Mouse (Mus musculus): ENCODE data around the gene Cgref1. TPM values are rescaled to one million over a fixed set of nuclear protein-coding genes. Genes with fewer than 3 reads are reported as not detected.
A peak's percentile ranks its signal among the peaks of the same experiment; 100 is the strongest.

Cgref1 gene
- polyA plus RNA-seq, 2 experiments: 4.2 to 5.4 TPM

- Histone ChIP-seq H3K4me2 (ENCODE audit: low read depth) (peak overlapping the region; percentile 83), H3K27ac (no peak overlapping the region), H3K4me1 (replicated peaks; ENCODE audit: control insufficient read depth in 2 of 2, insufficient read depth in 2 of 2, low read length in 1 of 2) (peaks cover 6 to 16% of the 10 kb centered on the region in 2 experiments), H3K9me3 (ENCODE audit: control insufficient read depth, low read length) (no peaks in the 10 kb centered on the region), H3K9ac (replicated peaks) (no peak overlapping the region), H3K36me3 (replicated peaks; ENCODE audit: control insufficient read depth, insufficient read depth, low read depth) (peaks cover 30% of the 10 kb centered on the region), H3K4me3 (ENCODE audit: insufficient read depth in 1 of 2, low read depth in 2 of 2, low read length in 2 of 2) (no peak overlapping the region), H3K27me3 (ENCODE audit: control insufficient read depth, insufficient read depth, low read length) (no peaks in the 10 kb centered on the region)
- ATAC-seq (ENCODE audit: insufficient read depth): no peak
- no peak for DNase-seq (ENCODE audit: low read depth in 3 of 3, low spot score in 3 of 3)
- TF ChIP-seq EP300 (IDR thresholded peaks at IDR 0.05; ENCODE audit: low read depth) (no peak), CTCF (IDR thresholded peaks at IDR 0.05; ENCODE audit: low read depth) (no peak)
- WGBS (ENCODE audit: insufficient replicate concordance): 82% methylated on average over 6 of the region's 6 CpGs
These were observed 12.5 kb upstream of the Cgref1 start for GRCm38 (mm10) chr5:30957891-30958290.

DNA sequence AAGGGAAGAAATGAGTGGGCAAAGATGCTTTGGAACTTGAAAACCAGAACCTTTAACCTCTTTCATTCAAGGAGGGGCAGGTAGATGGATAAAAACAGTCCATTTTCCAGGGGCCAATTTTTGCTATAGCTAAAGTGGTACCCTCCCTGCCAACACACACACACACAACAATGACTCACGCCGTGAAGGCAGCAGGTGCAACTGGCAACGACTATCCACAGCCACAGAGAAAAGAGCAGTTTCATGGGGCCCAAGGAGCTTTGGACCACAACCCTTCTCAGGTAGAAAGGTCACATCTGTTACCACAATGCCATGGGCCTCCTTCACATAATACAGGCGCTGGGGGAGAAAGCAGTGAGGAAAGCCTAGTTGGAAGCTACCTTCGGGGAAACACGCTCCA, 10.4 kb upstream of the Cgref1 start:
- 85% methylated on average over 6 of the region's 6 CpGs for WGBS (ENCODE audit: insufficient replicate concordance)
- DNase-seq (ENCODE audit: low read depth in 3 of 3, low spot score in 3 of 3): no peak

DNA sequence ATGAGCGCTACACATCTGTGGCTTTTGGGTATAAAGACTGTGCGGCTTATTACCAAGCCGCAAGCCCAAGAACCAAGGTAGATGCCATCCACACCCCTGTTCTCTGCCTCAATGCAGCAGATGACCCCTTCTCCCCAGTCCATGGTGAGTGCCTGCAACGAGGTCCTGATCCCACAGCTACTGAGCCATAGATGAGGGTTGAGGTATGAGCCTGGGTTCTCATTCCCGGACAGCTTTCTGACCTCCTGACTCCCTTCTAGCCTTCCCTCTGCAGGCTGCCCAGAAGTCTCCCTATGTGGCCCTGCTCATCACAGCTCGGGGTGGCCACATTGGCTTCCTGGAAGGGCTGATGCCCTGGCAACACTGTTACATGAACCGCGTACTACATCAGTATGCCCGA, 9.2 kb upstream of the Cgref1 start:
- H3K36me3 ChIP-seq (replicated peaks; ENCODE audit: control insufficient read depth, insufficient read depth, low read depth): peaks cover 30% of the 10 kb centered on the region
- ATAC-seq (ENCODE audit: insufficient read depth) (no peak), DNase-seq (ENCODE audit: low read depth in 3 of 3, low spot score in 3 of 3) (no peak)
- no peak overlapping the region for H3K9ac ChIP-seq (replicated peaks)
- H3K27me3 ChIP-seq (ENCODE audit: control insufficient read depth, insufficient read depth, low read length): no peaks in the 10 kb centered on the region
- 85% methylated on average over 9 of the region's 9 CpGs for WGBS (ENCODE audit: insufficient replicate concordance)
- H3K4me3 ChIP-seq (ENCODE audit: insufficient read depth in 1 of 2, low read depth in 2 of 2, low read length in 2 of 2): no peak overlapping the region
- no peak overlapping the region for H3K4me2 ChIP-seq (ENCODE audit: low read depth)
- no peaks in the 10 kb centered on the region for H3K9me3 ChIP-seq (ENCODE audit: control insufficient read depth, low read length)
- no peak for TF ChIP-seq CTCF (IDR thresholded peaks at IDR 0.05; ENCODE audit: low read depth)
- no peak for TF ChIP-seq EP300 (IDR thresholded peaks at IDR 0.05; ENCODE audit: low read depth)
- no peak overlapping the region for H3K27ac ChIP-seq
- peaks cover 9 to 16% of the 10 kb centered on the region in 2 experiments for H3K4me1 ChIP-seq (replicated peaks; ENCODE audit: control insufficient read depth in 2 of 2, insufficient read depth in 2 of 2, low read length in 1 of 2)

More for the DNA sequence above, 10.4 kb upstream of the Cgref1 start:
- no peak overlapping the region for H3K4me2 ChIP-seq (ENCODE audit: low read depth)
- no peak for ATAC-seq (ENCODE audit: insufficient read depth)
- H3K9me3 ChIP-seq (ENCODE audit: control insufficient read depth, low read length): no peaks in the 10 kb centered on the region
- H3K4me3 ChIP-seq (ENCODE audit: insufficient read depth in 1 of 2, low read depth in 2 of 2, low read length in 2 of 2): no peak overlapping the region
- H3K36me3 ChIP-seq (replicated peaks; ENCODE audit: control insufficient read depth, insufficient read depth, low read depth): peaks cover 30% of the 10 kb centered on the region
- H3K9ac ChIP-seq (replicated peaks): no peak overlapping the region
- no peak overlapping the region for H3K27ac ChIP-seq
- no peak for TF ChIP-seq CTCF (IDR thresholded peaks at IDR 0.05; ENCODE audit: low read depth)
- TF ChIP-seq EP300 (IDR thresholded peaks at IDR 0.05; ENCODE audit: low read depth): no peak
- no peaks in the 10 kb centered on the region for H3K27me3 ChIP-seq (ENCODE audit: control insufficient read depth, insufficient read depth, low read length)
- H3K4me1 ChIP-seq (replicated peaks; ENCODE audit: control insufficient read depth in 2 of 2, insufficient read depth in 2 of 2, low read length in 1 of 2): peaks cover 9 to 18% of the 10 kb centered on the region in 2 experiments

DNA sequence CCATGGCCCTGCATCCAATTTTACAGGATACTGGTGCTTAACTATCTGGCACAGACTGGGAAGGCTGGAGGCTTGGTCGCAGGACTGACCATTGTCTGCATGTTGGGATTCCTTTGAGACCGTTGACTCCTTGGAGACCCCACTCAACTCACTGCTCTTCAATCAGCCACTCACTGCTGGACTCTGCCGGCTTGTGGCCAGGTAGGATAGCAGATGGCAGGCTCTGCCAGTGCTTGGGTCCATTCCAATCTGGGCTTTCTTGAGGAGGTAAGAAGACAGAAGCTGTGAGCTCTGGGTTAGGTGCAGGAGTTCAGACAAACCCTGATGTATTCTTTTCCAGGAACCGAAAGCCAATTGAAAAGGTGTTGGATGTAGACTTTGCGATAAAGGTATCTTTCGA, 8.7 kb upstream of the Cgref1 start:
- H3K27ac ChIP-seq: no peak overlapping the region
- peaks cover 11 to 18% of the 10 kb centered on the region in 2 experiments for H3K4me1 ChIP-seq (replicated peaks; ENCODE audit: control insufficient read depth in 2 of 2, insufficient read depth in 2 of 2, low read length in 1 of 2)
- H3K36me3 ChIP-seq (replicated peaks; ENCODE audit: control insufficient read depth, insufficient read depth, low read depth): peaks cover 30% of the 10 kb centered on the region
- no peak for TF ChIP-seq CTCF (IDR thresholded peaks at IDR 0.05; ENCODE audit: low read depth)
- TF ChIP-seq EP300 (IDR thresholded peaks at IDR 0.05; ENCODE audit: low read depth): no peak
- H3K27me3 ChIP-seq (ENCODE audit: control insufficient read depth, insufficient read depth, low read length): no peaks in the 10 kb centered on the region
- DNase-seq (ENCODE audit: low read depth in 3 of 3, low spot score in 3 of 3): no peak
- no peak for ATAC-seq (ENCODE audit: insufficient read depth)
- no peak overlapping the region for H3K4me3 ChIP-seq (ENCODE audit: insufficient read depth in 1 of 2, low read depth in 2 of 2, low read length in 2 of 2)
- no peaks in the 10 kb centered on the region for H3K9me3 ChIP-seq (ENCODE audit: control insufficient read depth, low read length)
- no peak overlapping the region for H3K4me2 ChIP-seq (ENCODE audit: low read depth)
- no peak overlapping the region for H3K9ac ChIP-seq (replicated peaks)
- WGBS (ENCODE audit: insufficient replicate concordance): 85% methylated on average over 6 of the region's 6 CpGs

DNA sequence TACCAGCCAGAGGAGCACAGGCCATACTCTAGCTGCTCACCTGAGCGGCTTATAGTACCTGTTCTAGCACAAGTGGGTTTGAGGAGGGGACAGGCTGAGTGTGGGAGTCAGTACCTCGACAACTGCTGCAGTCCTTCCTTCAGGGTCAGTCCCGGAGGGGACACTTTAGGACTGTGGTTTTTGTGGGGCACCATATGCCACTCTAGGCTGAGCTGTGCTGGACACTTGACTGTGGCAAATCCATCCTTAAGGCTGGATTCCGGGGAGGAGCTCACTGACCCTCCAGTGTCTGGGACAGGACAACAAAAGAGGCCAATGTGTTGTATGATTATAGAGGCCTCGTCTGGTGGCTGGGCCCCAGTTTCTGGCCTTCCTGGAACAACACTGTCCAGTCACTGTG, 7.2 kb upstream of the Cgref1 start:
- Histone ChIP-seq H3K4me2 (ENCODE audit: low read depth) (no peak overlapping the region), H3K36me3 (replicated peaks; ENCODE audit: control insufficient read depth, insufficient read depth, low read depth) (peaks cover 17% of the 10 kb centered on the region), H3K9me3 (ENCODE audit: control insufficient read depth, low read length) (no peaks in the 10 kb centered on the region), H3K4me3 (ENCODE audit: insufficient read depth in 1 of 2, low read depth in 2 of 2, low read length in 2 of 2) (no peak overlapping the region), H3K27ac (no peak overlapping the region), H3K27me3 (ENCODE audit: control insufficient read depth, insufficient read depth, low read length) (no peaks in the 10 kb centered on the region), H3K4me1 (replicated peaks; ENCODE audit: control insufficient read depth in 2 of 2, insufficient read depth in 2 of 2, low read length in 1 of 2) (peaks cover 5 to 12% of the 10 kb centered on the region in 2 experiments), H3K9ac (replicated peaks) (no peak overlapping the region)
- no peak for TF ChIP-seq CTCF (IDR thresholded peaks at IDR 0.05; ENCODE audit: low read depth)
- TF ChIP-seq EP300 (IDR thresholded peaks at IDR 0.05; ENCODE audit: low read depth): no peak
- no peak for ATAC-seq (ENCODE audit: insufficient read depth)
- 73% methylated on average over 5 of the region's 5 CpGs for WGBS (ENCODE audit: insufficient replicate concordance)
- no peak for DNase-seq (ENCODE audit: low read depth in 3 of 3, low spot score in 3 of 3)
